Mouse (Mus musculus): ENCODE measurements around the gene Rps6kb1.
A peak's percentile ranks its signal among the peaks of the same experiment; 100 is the strongest.

The Rps6kb1 gene

DNA sequence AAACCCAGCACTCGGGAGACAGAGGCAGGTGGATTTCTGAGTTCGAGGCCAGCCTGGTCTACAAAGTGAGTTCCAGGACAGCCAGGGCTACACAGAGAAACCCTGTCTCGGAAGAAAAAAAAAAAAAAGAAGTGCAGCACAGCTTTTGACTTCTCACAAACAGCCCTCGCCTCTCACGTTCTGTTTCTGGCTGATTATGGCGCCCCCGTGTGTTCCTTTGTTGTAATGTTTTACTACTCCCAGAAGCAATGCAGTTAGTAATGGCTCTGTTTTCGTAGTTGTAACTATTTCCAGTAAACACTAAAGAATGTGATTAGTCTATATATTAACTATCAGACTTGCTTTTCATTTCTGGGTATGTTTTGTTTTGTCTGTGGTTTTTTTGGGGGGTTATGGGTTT lies 80.3 kb downstream of the Rps6kb1 start:
- peak; percentile 66 for DNase-seq

DNA sequence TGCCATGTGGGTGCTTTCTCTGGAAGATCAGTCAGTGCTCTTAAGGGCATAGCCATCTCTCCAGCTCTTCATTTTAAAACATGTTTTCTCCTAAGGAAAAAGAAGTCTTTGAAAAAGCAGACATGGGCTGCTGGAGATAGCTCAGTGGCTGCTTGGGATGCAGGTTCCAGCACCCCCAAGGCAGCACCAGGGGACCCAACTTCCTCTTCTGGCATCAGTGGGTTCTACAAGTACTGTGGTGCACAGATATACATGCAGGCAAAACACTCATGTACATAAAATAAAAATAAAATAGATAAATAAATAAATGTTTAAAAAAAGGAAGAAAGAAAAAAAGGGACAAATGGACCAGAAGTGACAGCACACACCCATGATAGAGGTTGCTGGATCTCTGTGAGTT lies 82.0 kb downstream of the Rps6kb1 start:
- DNase-seq, result no peak

DNA sequence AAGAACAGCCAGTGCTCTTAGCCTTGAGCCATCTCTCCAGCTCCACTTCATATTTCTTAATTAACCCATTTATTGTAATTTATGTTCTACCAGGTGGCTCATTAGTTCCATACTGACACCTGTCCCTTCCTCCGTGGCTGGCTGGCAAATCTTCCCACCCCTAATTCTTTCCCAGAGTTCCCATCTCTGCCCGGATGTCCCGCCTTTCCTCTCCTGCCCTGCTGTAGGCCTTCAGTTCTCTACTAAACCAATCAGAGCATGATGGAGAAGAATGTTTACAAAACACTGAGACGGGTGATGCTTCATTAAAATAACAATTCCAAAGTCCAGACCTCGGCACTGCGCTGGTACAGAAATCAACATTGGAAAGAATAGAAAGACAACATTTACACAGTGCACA lies 85.7 kb downstream of the Rps6kb1 start:
- DNase-seq, result no peak

DNA sequence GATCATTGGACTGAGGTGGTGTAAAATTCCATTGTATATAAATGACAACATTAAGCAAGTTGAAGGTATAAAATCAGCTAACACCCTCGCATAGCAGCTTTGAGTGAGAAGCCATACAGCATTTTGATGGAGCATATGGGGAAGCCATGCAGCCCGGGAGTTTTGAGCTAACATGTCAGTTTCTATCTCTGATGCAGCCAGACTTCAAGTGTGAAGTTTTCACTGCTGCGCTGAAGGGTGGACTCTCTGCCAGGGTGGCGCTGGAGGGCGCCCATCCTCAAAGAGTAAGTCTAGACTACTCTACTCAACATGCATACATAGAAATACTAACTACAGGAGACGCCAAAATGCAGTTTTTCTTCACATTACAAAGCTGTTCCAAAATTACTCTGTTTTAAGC lies 87.1 kb downstream of the Rps6kb1 start:
- no peak for DNase-seq

DNA sequence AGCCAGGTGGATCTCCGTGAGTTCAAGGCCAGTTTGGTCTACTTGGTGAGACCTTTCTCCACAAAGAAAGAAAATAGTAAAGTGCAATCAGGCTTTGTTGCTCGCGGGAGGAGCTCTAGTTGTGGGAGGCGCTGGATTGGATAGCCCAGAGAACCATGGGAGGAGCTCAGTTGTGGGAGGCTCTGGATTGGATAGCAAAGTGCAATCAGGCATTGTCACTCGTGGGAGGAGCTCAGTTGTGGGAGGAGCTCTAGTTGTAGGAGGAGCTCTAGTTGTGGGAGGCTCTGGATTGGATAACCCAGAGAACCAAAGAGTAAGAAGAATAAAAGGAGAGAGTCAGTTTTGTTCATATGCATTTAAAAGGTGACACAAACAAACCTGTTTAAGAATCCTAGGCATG lies 90.6 kb downstream of the Rps6kb1 start:
- DNase-seq, result no peak

All from kidney, postnatal 14 days (tissue).